Mouse (Mus musculus) megakaryocyte, adult 5-6 weeks (primary cell): ENCODE measurements around the gene Gm21767. TPM values are rescaled to one million over a fixed set of nuclear protein-coding genes. Genes with fewer than 3 reads are reported as not detected.
"Not testable (repeated sequence)": the region's sequence is repeated elsewhere in the genome, so short reads cannot be mapped to it uniquely, and the experiment has no call there.

ENCODE experiments used
- ATAC-seq: 2 replicates; pipeline ENCODE4 v1.8.0; 2016; ENCODE audit warnings: mild to moderate bottlenecking, inconsistent platforms; ENCODE audit not compliant: poor library complexity, severe bottlenecking
- total RNA-seq, 2 experiments: library from RNA; stranded (forward) in 1 of 2; stranded (reverse) in 1 of 2; fragments of 153-499, 151-499 nt in 1 of 2; fragments of 221-1000, 200-1000 nt in 1 of 2; gene quantifications; 2 replicates each; pipeline versions ENCODE4 v1.2.3 to v1.2.4; 2015 to 2017

Gm21767 gene
- total RNA-seq (2015) (not detected in 2 replicates), total RNA-seq (2017) (not detected in 2 replicates)

GRCm38 (mm10) chrY:13941438-13941837 is at the start of gene Gm21767:
Gene Gm21767, plus strand, starts transcription at chrY:13941738.
- ATAC-seq, result not testable (repeated sequence)
